In the genomic region with DNA sequence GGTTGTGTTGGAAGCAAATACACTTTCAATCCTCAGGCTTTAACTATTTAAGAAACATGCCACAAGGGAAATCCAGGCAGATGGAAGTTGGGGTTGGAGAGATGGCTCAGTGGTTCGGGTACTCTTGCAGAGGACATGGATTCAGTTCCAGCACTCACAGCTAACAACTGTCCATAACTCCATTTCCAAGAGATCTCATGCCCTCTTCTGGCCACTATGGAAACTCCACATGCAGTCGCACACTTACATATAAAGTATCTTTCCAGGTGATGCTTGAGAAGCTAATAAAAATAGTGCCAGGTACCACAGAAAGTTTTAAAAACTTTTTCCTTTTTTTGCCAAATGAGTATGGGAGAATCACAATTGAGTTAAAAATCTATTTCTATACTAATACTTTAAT, we compare ENCODE assay signal across 9 mouse cellular contexts. TPM values are rescaled to one million over a fixed set of nuclear protein-coding genes. Genes with fewer than 3 reads are reported as not detected.
DNase-seq lines count a peak whose midpoint lies in the region; ATAC-seq and TF ChIP-seq lines count a peak whose summit lies in the region.
"Had no signal": no experiment of that assay in that cellular context is flagged by ENCODE, and none has a peak within 500 bp of the region (broad histone marks: within the 10 kb centered on the region; RNA-seq: fewer than 3 reads in every experiment).

No protein-coding gene starts in this region.

- TF ChIP-seq POLR2A in lung, adult 2 months (IDR thresholded peaks at IDR 0.05; ENCODE audit: borderline replicate concordance, extremely low read depth, low read depth, low read length), result no peak
- no peak for TF ChIP-seq POLR2A in brain, embryonic 14.5 days (IDR thresholded peaks at IDR 0.05; ENCODE audit: borderline replicate concordance, extremely low read depth, insufficient read depth, insufficient read length, poor library complexity, severe bottlenecking)

- H3K4me1 ChIP-seq in lung, postnatal 0 days (ENCODE audit: insufficient read depth, low read depth, low read length), result no peaks in the 10 kb centered on the region
- H3K4me1 ChIP-seq in lung, adult 2 months (ENCODE audit: control insufficient read depth, insufficient read depth, low read length), result no peaks in the 10 kb centered on the region
- no peaks in the 10 kb centered on the region for H3K4me1 ChIP-seq in ES-E14 (ENCODE audit: control insufficient read depth in 2 of 2, insufficient read depth in 2 of 2, low read length in 2 of 2, poor library complexity in 1 of 2)
- H3K4me1 ChIP-seq: midbrain, embryonic 10.5 days had no signal

- 0 out of 2 replicates have a peak, but pooled peaks cover 2% of the 10 kb centered on the region for H3K36me3 ChIP-seq in lung, postnatal 0 days (ENCODE audit: insufficient read depth, low read length)
- H3K36me3 ChIP-seq in ES-E14 (ENCODE audit: control insufficient read depth, insufficient read depth, low read length, poor library complexity, severe bottlenecking), result no peaks in the 10 kb centered on the region

- no peak for ATAC-seq in lung, postnatal 0 days
- ATAC-seq: intestine, embryonic 16.5 days had no signal

- in situ Hi-C loops in ES-E14 (cut with MboI; ENCODE audit: low sequenced_read_pairs in 2 of 2, unreplicated experiment in 2 of 2), result no loop called here

- no peak for TF ChIP-seq EP300 in lung, postnatal 0 days (IDR thresholded peaks at IDR 0.05)

- WGBS in lung, postnatal 0 days, result 86% methylated on average over 2 of the region's 2 CpGs
- 88% methylated on average over 2 of the region's 2 CpGs for WGBS in lung, adult 2 months

- no peak overlapping the region for H3K27ac ChIP-seq in lung, postnatal 0 days (ENCODE audit: low read length)
- H3K27ac ChIP-seq in ES-E14 (ENCODE audit: insufficient read depth, low read depth, low read length, poor library complexity, severe bottlenecking), result no peak overlapping the region
- H3K27ac ChIP-seq: midbrain, embryonic 10.5 days had no signal

- no peaks in the 10 kb centered on the region for H3K27me3 ChIP-seq in lung, postnatal 0 days (replicated peaks; ENCODE audit: insufficient read depth, low read length)

- H3K4me2 ChIP-seq in lung, postnatal 0 days (replicated peaks; ENCODE audit: low read depth, low read length), result no peak overlapping the region

- no peak overlapping the region for H3K9ac ChIP-seq in lung, postnatal 0 days (replicated peaks; ENCODE audit: low read depth)
- H3K9ac ChIP-seq in ES-E14 (ENCODE audit: insufficient read depth, low read depth, low read length, poor library complexity, severe bottlenecking), result no peak overlapping the region

- DNase-seq in lung, postnatal 0 days (ENCODE audit: low spot score), result peak; percentile 9
- DNase-seq in lung, adult 2 months, result no peak
- DNase-seq in ES-E14 (ENCODE audit: low read depth, low spot score), result peak; percentile 6
- peak; percentile 8 for DNase-seq in brain, embryonic 14.5 days (ENCODE audit: low read depth)
- DNase-seq in retina, embryonic 14.5 days (ENCODE audit: low spot score), result peak; percentile 24
- no peak for DNase-seq in heart, postnatal 36 days
- no peak for DNase-seq in spleen, postnatal 36 days (ENCODE audit: low spot score in 2 of 2)

- peak; percentile 53 for TF ChIP-seq CTCF in lung, postnatal 0 days (IDR thresholded peaks at IDR 0.05)
- TF ChIP-seq CTCF in lung, adult 2 months (IDR thresholded peaks at IDR 0.05; ENCODE audit: insufficient read depth, low read length), result no peak
- peak; percentile 33; the same call in 1 of the 2 replicates for TF ChIP-seq CTCF in brain, embryonic 14.5 days (IDR thresholded peaks at IDR 0.05; ENCODE audit: borderline replicate concordance, extremely low read depth, insufficient read depth, insufficient read length)

- H3K4me3 ChIP-seq in lung, postnatal 0 days (ENCODE audit: low read depth, low read length), result no peak overlapping the region
- no peak overlapping the region for H3K4me3 ChIP-seq in lung, adult 2 months (replicated peaks; ENCODE audit: extremely low read depth, low read depth, low read length)
- no peak overlapping the region for H3K4me3 ChIP-seq in ES-E14 (ENCODE audit: insufficient read depth in 1 of 2, low read depth in 1 of 2, low read length in 2 of 2, poor library complexity in 1 of 2, severe bottlenecking in 1 of 2)
- H3K4me3 ChIP-seq: midbrain, embryonic 10.5 days had no signal

- H3K9me3 ChIP-seq in lung, postnatal 0 days (ENCODE audit: low read length), result no peaks in the 10 kb centered on the region
- H3K9me3 ChIP-seq in ES-E14 (ENCODE audit: control insufficient read depth, insufficient read depth, low read depth, low read length), result no peaks in the 10 kb centered on the region
- H3K9me3 ChIP-seq: midbrain, embryonic 10.5 days had no signal

- intact Hi-C loops in heart, postnatal 36 days (cut with DNase I), result loop anchor here (5.0 kb wide), 1 partner anchor 80 kb away; no protein-coding TSS in a partner anchor

TF ChIP-seq in ES-E14, 5 proteins besides CTCF, POLR2A, EP300 and RAD21:
- peak; percentile 52; the same call in 1 of the 2 replicates for TF ChIP-seq ZC3H11A (IDR thresholded peaks at IDR 0.05; ENCODE audit: borderline replicate concordance, low read depth, low read length)
- TF ChIP-seq ZNF384 (IDR thresholded peaks at IDR 0.05; ENCODE audit: low read depth, low read length), result 0 out of 2 replicates have a peak, but pooled peaks have one; percentile 23
- no peak for TF ChIP-seq CHD2 (IDR thresholded peaks at IDR 0.05; ENCODE audit: low read depth, low read length)
- TF ChIP-seq HCFC1 (IDR thresholded peaks at IDR 0.05; ENCODE audit: borderline replicate concordance, insufficient read depth, low read length), result no peak
- TF ChIP-seq MAFK (IDR thresholded peaks at IDR 0.05; ENCODE audit: insufficient read depth, low read depth, low read length), result no peak
TF ChIP-seq in ES-E14: peak in this region for 2.

RNA-seq across cellular contexts. Expression of gene Dennd4a, which starts 51.5 kb away (rescaled TPM):
- 6.3 and 7.1 TPM in 2 replicates for polyA plus RNA-seq in lung, postnatal 0 days (2015; fragmentation: Nextera tagmentation; extraction: Ambion mirVana)
- 9.0 and 16.5 TPM in 2 replicates for polyA plus RNA-seq in lung, adult 2 months (2012; rRNA removed)
- total RNA-seq in ES-E14 (2012; rRNA removed), result 3.7 and 5.4 TPM in 2 replicates
- 12.1 and 14.3 TPM in 2 replicates for polyA plus RNA-seq in brain, embryonic 14.5 days (2012; rRNA removed)
- 1 to 10 TPM; 7.7 to 8.4 TPM for total RNA-seq in heart, postnatal 36 days (2021)

Comparison
In these comparisons a context has a peak if more than half of its experiments do, and no peak if none do; other contexts are left out.
1. DNase-seq: peak in lung, postnatal 0 days (single experiment), ES-E14 (single experiment), brain, embryonic 14.5 days (single experiment) and retina, embryonic 14.5 days (single experiment); none in lung, adult 2 months (single experiment), heart, postnatal 36 days (0 of 2) and spleen, postnatal 36 days (0 of 2).